Mouse (Mus musculus) megakaryocyte, embryonic 14.5 days (primary cell): ENCODE measurements at regions not wholly inside any gene's neighbourhood (a gene's known extent, or its start where the extent isn't known, plus 50 kb on each side); places are given as distances from the start of the nearest gene placed in this dataset.

ENCODE experiments used
- FLI1 ChIP-seq: IDR thresholded peaks from 2 replicates; pipeline ENCODE4 v1.6.1; 2012; ENCODE audit warnings: low read length, inconsistent platforms, mixed read lengths
- GATA1 ChIP-seq: IDR thresholded peaks from 3 replicates; pipeline ENCODE4 v1.6.1; 2012; ENCODE audit warnings: mixed read lengths, low read length, inconsistent platforms, borderline replicate concordance

DNA sequence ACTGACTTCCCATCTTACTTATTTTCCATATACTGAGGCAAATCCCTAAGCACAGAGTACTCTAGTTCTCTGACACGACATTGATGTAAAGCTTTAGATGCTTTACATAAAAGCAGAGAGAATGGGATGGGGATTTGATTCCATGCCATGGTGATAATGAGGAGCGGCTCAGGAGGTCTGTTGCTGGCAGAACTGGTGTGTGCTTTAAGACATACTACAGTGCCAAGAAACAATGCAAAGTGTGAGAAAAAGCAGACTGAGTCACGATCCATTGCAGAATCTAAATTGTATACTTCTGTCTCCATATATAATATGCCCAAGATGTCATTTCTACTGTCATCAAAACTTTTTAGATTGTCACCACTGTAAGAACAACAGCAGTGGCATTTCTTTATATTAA lies 155.5 kb upstream of the Prkd1 start:
- no peak for TF ChIP-seq GATA1
- no peak for TF ChIP-seq FLI1
